Mouse (Mus musculus) testis, adult 2 months (tissue): Measurements from ENCODE around the gene Apoa1.

Source experiments
- CTCF ChIP-seq: fragments of 200-500 bp; IDR thresholded peaks from 2 replicates; pipeline ENCODE4 v1.5.1; 2012; ENCODE audit warnings: low read depth, mild to moderate bottlenecking, inconsistent platforms, low read length, moderate library complexity; ENCODE audit not compliant: control insufficient read depth, insufficient read depth, insufficient replicate concordance
- POLR2A ChIP-seq: fragments of 200-500 bp; IDR thresholded peaks from 2 replicates; pipeline ENCODE4 v1.6.1; 2012; ENCODE audit warnings: low read depth, mild to moderate bottlenecking, inconsistent platforms, low read length, moderate library complexity; ENCODE audit not compliant: control insufficient read depth

DNA sequence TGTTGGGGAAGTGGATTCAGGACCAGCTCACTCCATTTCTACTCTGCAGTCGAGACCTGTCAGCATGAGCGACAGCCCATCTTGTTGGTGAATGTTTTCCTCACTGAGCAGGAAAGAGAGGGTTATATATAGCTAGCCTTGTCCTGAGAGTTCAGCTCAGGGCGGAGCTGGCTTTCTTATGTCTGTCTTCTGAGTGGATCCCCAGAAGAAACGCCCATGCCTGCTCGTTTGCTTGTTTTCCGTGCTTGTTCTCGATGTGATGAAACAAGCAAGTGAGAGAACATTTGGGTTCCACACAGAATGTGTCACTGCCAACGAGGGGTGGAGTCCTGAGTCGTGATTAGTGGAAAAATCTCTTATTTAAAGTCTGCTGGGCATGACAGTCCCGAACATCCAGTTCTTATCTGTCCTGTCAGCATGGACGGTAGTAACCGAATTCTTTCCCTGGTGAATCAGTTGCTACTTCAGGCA lies 31.6 kb upstream of the Apoa1 start:
- TF ChIP-seq CTCF (no peak), POLR2A (no peak)
